Mouse (Mus musculus): ENCODE results near the gene Grik3.

Grik3 gene

GRCm38 (mm10) chr4:125492122-125492505 lies 1.6 kb downstream of the Grik3 start:
- DNase-seq (ENCODE audit: low read depth, low spot score), result no peak

- no peak for DNase-seq (ENCODE audit: low read depth, low spot score)
These were observed 2.2 kb downstream of the Grik3 start for GRCm38 (mm10) chr4:125492706-125493105.

GRCm38 (mm10) chr4:125493124-125493523 lies 2.6 kb downstream of the Grik3 start:
- DNase-seq (ENCODE audit: low read depth, low spot score), result no peak

- no peak for DNase-seq (ENCODE audit: low read depth, low spot score)
These were observed 5.0 kb downstream of the Grik3 start for GRCm38 (mm10) chr4:125495477-125495876.

- no peak for DNase-seq (ENCODE audit: low read depth, low spot score)
These were observed 6.5 kb downstream of the Grik3 start for GRCm38 (mm10) chr4:125497001-125497400.

GRCm38 (mm10) chr4:125497471-125497870 lies 7.0 kb downstream of the Grik3 start:
- DNase-seq (ENCODE audit: low read depth, low spot score), result no peak

GRCm38 (mm10) chr4:125498866-125499265 lies 8.4 kb downstream of the Grik3 start:
- DNase-seq (ENCODE audit: low read depth, low spot score), result no peak

- DNase-seq (ENCODE audit: low read depth, low spot score), result no peak
These were observed 12.4 kb downstream of the Grik3 start for GRCm38 (mm10) chr4:125502861-125503260.

- DNase-seq (ENCODE audit: low read depth, low spot score), result no peak
These were observed 21.9 kb downstream of the Grik3 start for GRCm38 (mm10) chr4:125512434-125512833.

- no peak for DNase-seq (ENCODE audit: low read depth, low spot score)
These were observed 25.1 kb downstream of the Grik3 start for GRCm38 (mm10) chr4:125515646-125516045.

GRCm38 (mm10) chr4:125516612-125517011 lies 26.1 kb downstream of the Grik3 start:
- no peak for DNase-seq (ENCODE audit: low read depth, low spot score)

GRCm38 (mm10) chr4:125518861-125519260 lies 28.4 kb downstream of the Grik3 start:
- no peak for DNase-seq (ENCODE audit: low read depth, low spot score)

GRCm38 (mm10) chr4:125522931-125523330 lies 32.4 kb downstream of the Grik3 start:
- no peak for DNase-seq (ENCODE audit: low read depth, low spot score)

GRCm38 (mm10) chr4:125525266-125525665 lies 34.8 kb downstream of the Grik3 start:
- no peak for DNase-seq (ENCODE audit: low read depth, low spot score)

- DNase-seq (ENCODE audit: low read depth, low spot score), result no peak
These were observed 35.9 kb downstream of the Grik3 start for GRCm38 (mm10) chr4:125526425-125526824.

- no peak for DNase-seq (ENCODE audit: low read depth, low spot score)
These were observed 43.5 kb downstream of the Grik3 start for GRCm38 (mm10) chr4:125533965-125534364.

GRCm38 (mm10) chr4:125534449-125534848 lies 43.9 kb downstream of the Grik3 start:
- DNase-seq (ENCODE audit: low read depth, low spot score), result no peak

GRCm38 (mm10) chr4:125534991-125535401 lies 44.5 kb downstream of the Grik3 start:
- DNase-seq (ENCODE audit: low read depth, low spot score), result no peak

GRCm38 (mm10) chr4:125535465-125535864 lies 45.0 kb downstream of the Grik3 start:
- no peak for DNase-seq (ENCODE audit: low read depth, low spot score)

GRCm38 (mm10) chr4:125535977-125536376 lies 45.5 kb downstream of the Grik3 start:
- no peak for DNase-seq (ENCODE audit: low read depth, low spot score)

- no peak for DNase-seq (ENCODE audit: low read depth, low spot score)
These were observed 47.9 kb downstream of the Grik3 start for GRCm38 (mm10) chr4:125538301-125538965.

- no peak for DNase-seq (ENCODE audit: low read depth, low spot score)
These were observed 49.1 kb downstream of the Grik3 start for GRCm38 (mm10) chr4:125539617-125540016.

GRCm38 (mm10) chr4:125543171-125543570 lies 52.7 kb downstream of the Grik3 start:
- no peak for DNase-seq (ENCODE audit: low read depth, low spot score)
